Mouse (Mus musculus) forebrain, embryonic 12.5 days (tissue): ENCODE data around the gene Gm20772. TPM values are rescaled to one million over a fixed set of nuclear protein-coding genes. Genes with fewer than 3 reads are reported as not detected.
"Not testable (repeated sequence)": the region's sequence is repeated elsewhere in the genome, so short reads cannot be mapped to it uniquely, and the experiment has no call there.

Experiments
- ATAC-seq: fragments of 200-750 bp; cut with Nextera tagmentation; 2 replicates; pipeline ENCODE4 v1.8.0; 2017; ENCODE audit warnings: moderate TSS enrichment; ENCODE audit not compliant: low FRiP score
- H3K27ac ChIP-seq: fragments of 300-500 bp; sonication (generic); 2 replicates; pipeline ENCODE4 v1.5.1; 2016; ENCODE audit warnings: mild to moderate bottlenecking
- H3K27me3 ChIP-seq: fragments of 300-500 bp; sonication (generic); 2 replicates; pipeline ENCODE4 v1.6.1; 2016; ENCODE audit warnings: mild to moderate bottlenecking
- H3K36me3 ChIP-seq: fragments of 300-500 bp; sonication (generic); replicated peaks from 2 replicates; pipeline ENCODE4 v1.6.1; 2016; ENCODE audit warnings: mild to moderate bottlenecking
- H3K4me1 ChIP-seq: fragments of 300-500 bp; sonication (generic); 2 replicates; pipeline ENCODE4 v1.6.1; 2016
- H3K4me2 ChIP-seq: fragments of 300-500 bp; sonication (generic); 2 replicates; pipeline ENCODE4 v1.6.1; 2016; ENCODE audit warnings: mild to moderate bottlenecking, moderate library complexity
- H3K4me3 ChIP-seq: fragments of 300-500 bp; sonication (generic); replicated peaks from 2 replicates; pipeline ENCODE4 v1.5.1; 2016; ENCODE audit warnings: mild to moderate bottlenecking
- H3K9ac ChIP-seq: fragments of 300-500 bp; sonication (generic); 2 replicates; pipeline ENCODE4 v1.6.1; 2016; ENCODE audit warnings: mild to moderate bottlenecking
- H3K9me3 ChIP-seq: fragments of 300-500 bp; sonication (generic); 2 replicates; pipeline ENCODE4 v1.6.1; 2016
- WGBS: fragments of 180-500 bp; shearing (Covaris S2); methylation state at CpG from one replicate; pipeline ENCODE4 v1.1.7; 2016; 5-methylcytosine and 5-hydroxymethylcytosine counted together
- polyA plus RNA-seq: library from polyadenylated mRNA; unstranded; fragments of >200 nt; fragmentation: Nextera tagmentation; extraction: Ambion mirVana; gene quantifications from 2 replicates; pipeline ENCODE4 v1.2.1, GENCODE M21; 2016

Gene Gm20772
- polyA plus RNA-seq: not detected in 2 replicates

- ATAC-seq, H3K9me3 ChIP-seq, H3K9ac ChIP-seq, H3K36me3 ChIP-seq, H3K4me2 ChIP-seq, H3K4me3 ChIP-seq, H3K27ac ChIP-seq, H3K27me3 ChIP-seq, H3K4me1 ChIP-seq: not testable (repeated sequence)
These were observed at the start of gene Gm20772, which contains the start of gene Gm20831 for GRCm38 (mm10) chrY:17874441-17874840. Gene Gm20772, plus strand, starts transcription at chrY:17874741. Gene Gm20831, plus strand, starts transcription at chrY:17874741.

DNA sequence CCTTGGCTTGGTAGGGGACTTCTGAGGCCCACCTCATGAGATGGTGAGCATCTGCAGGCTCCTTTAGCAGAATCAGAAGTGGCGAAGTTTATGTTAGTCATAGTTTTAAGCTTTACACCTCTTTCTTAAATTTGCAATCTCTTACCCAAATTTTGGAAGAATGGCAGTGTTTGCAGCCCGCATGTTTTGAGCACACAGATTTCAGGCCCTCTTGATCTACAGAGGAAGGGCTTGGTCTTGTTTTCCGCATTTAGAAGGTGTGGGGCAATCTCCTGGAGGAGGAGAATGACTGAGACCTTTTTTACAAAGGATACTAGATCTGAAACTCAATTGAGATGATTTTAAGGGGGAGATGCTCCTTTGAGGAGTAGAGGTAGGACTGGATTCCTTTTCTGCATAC, 28.4 kb upstream of the Gm20772 start, which contains the start of gene Gm21904:
Gm21904 (minus strand) TSS at position 101 of the 400 bp plus-strand sequence.
- H3K27me3 ChIP-seq, H3K4me3 ChIP-seq, H3K9me3 ChIP-seq, H3K9ac ChIP-seq, H3K36me3 ChIP-seq, ATAC-seq, H3K4me1 ChIP-seq, H3K4me2 ChIP-seq, H3K27ac ChIP-seq: not testable (repeated sequence)
- no CpG with 5 or more reads among the region's 3 CpGs for WGBS

Other genes starting within 250 kb of the Gm20772 start
- gene Gm21904, start 28.5 kb upstream of the Gm20772 start, polyA plus RNA-seq: not detected in 2 replicates
- gene Gm20831, start within 50 bp of the Gm20772 start, polyA plus RNA-seq: not detected in 2 replicates
- not detected in 2 replicates for gene Srsy, start 62.6 kb downstream of the Gm20772 start, polyA plus RNA-seq
- gene Gm21764, start 187.1 kb downstream of the Gm20772 start, polyA plus RNA-seq: not detected in 2 replicates
- gene Ssty1, start 214.4 kb downstream of the Gm20772 start, polyA plus RNA-seq: not detected in 2 replicates